Mouse (Mus musculus) cerebellum, postnatal 36 days (tissue): ENCODE measurements around the gene Map4k2.

ENCODE experiments used
- DNase-seq, 2 experiments: peaks; one replicate each; pipeline ENCODE4 v3.0.0; 2021 to 2022; ENCODE audit warnings: mixed read lengths in 2 of 2

The Map4k2 gene

DNA sequence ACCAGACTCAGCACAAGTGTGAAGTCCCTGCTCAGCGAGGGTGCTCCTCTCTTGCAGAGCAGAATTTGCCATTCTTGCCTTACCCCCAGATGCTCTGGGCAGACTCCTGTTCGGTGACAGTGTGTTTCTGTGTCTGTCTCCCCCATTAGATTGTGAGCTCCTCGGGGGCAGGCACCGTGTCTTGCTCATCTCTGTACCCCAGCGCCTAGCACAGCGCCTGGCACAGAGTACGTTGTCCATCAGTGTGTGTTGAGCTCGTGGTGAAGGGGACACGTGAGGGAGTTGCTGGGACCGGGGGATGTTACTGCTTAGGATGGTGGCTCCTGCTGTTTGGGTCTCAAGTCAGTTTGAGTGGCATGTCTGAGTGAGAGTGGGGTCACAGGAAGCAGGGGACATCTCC lies 62.9 kb downstream of the Map4k2 start:
- DNase-seq = no peak
